Mouse (Mus musculus) adipocyte (in vitro differentiated cells): ENCODE data around the gene Srxn1.

ENCODE experiments used
- DNase-seq: peaks from one replicate; pipeline ENCODE4 v3.0.0-alpha.2; 2016; ENCODE audit warnings: low spot score

Srxn1 gene

DNA sequence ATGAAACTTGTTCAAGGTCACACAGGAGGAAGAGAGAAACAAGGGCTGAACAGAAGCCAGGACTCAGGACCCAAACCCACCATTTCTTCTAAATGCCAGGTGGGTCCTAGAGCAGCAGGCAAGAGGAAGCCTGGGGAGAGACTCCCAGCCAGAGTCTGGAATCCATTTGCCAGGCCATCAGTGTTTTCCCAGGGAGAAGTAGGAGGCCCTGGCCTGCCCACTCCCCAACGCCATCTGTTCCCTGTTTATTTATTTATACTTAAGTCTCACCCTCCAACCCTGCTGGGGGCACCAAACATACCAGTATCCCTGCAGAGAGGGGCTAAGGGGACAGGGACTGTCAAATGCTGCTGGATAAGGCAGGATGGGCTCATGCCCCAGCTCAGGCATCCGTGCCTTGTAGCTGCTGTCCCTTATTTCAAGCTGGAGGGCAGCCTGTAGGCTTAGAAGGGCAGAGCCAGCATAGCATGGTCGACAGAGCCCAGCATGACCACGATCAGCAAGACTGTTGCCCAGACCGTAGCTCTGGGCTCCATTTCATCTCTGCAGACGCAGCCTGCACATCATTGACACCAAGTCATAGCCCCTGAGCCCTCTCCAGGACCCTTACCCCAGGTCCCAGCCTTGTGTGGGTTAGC is 14.0 kb downstream of the Srxn1 start:
- DNase-seq: no peak

DNA sequence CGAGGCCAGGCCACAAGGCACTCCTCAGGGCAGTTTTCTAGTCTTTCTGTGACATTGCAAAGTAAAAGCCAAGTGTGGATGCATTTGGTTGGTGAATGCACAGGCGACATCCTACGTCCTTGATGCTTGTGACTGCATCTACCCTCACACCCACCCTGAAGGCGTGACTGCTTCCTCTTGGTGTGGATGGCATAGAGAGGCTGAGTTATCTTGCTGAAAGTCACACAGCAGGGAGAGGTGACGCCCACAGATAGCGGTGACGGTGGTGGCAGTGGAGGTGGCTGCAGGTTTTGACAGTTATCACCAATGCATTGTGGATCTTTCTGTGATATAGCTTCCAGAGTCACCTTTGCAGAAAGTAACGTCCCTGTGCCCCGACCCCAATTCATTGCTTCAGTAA is 17.6 kb downstream of the Srxn1 start:
- no peak for DNase-seq

DNA sequence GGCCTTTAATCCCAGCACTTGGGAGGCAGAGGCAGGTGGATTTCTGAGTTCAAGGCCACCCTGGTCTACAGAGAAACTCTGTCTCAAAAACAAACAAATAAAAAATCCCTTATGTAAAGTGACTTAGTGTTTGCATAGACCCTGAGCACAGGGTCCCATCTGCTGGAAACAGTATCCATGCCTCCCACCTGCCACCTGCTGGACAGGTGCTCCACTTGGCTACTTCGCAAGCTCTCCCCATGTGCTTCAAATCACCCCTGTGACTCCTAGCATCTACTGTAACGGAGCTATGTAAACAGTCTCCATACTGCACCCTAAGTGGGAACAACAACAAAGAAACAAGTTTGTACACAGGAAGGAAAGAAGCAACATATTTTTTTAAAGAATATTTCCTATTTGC is 23.3 kb downstream of the Srxn1 start:
- no peak for DNase-seq

DNA sequence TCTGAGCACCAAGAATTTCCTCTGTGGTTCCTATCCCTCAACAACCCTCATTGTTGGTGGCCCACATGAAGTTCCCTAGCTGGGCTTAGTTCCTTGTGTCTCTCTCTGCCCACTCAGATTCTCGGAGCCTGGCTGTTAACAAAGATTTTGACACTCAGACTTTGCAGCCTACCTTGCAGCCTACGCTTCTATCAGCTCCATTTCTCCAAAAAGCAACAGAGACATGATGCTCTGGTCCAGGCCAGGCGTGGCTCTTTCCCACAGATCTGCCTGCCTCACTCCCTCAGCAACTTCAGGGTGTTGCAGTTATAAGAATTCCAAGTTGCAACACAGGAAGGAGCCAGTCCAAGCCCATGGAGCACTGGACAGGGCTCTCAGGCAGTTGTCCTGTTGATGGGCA is 24.5 kb downstream of the Srxn1 start:
- no peak for DNase-seq

DNA sequence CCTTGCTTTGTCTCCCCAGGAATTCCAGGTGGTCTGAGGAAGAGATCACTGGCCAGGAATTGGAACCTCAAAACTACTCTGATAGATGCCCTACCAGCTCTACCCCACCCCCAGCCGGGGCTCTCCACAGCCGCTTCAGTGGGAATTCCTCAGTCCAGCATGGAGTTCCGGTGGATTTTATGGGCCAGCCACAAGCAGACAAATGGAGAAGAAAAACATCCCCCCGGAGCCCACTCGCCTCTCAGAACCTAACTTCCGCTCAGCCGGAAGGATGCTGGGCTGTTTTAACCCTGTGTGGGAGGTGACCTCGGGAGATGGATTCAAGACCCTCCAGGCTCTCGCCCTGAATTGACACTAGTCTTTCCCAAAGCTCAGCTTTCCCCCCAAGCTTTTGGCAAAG is 26.7 kb downstream of the Srxn1 start:
- no peak for DNase-seq

DNA sequence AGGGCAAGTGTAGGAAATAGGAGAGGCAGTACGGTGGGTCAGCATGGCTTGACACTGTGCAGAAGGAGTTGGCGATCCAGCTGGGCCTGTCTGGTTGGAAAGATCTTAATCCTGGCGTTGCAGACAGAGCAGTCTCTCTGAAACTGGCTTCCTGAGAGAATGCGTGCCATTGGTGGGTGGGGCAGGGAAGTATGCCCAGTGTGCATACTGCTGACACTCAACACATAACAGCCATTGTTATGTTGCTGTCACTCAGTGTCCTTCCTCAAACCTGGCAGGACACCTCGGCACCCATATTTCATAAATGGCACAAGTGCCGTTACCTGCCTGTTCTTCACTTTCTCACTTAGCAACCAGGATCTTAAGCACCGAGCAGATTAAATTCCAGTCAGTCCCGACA is 27.4 kb downstream of the Srxn1 start:
- no peak for DNase-seq

DNA sequence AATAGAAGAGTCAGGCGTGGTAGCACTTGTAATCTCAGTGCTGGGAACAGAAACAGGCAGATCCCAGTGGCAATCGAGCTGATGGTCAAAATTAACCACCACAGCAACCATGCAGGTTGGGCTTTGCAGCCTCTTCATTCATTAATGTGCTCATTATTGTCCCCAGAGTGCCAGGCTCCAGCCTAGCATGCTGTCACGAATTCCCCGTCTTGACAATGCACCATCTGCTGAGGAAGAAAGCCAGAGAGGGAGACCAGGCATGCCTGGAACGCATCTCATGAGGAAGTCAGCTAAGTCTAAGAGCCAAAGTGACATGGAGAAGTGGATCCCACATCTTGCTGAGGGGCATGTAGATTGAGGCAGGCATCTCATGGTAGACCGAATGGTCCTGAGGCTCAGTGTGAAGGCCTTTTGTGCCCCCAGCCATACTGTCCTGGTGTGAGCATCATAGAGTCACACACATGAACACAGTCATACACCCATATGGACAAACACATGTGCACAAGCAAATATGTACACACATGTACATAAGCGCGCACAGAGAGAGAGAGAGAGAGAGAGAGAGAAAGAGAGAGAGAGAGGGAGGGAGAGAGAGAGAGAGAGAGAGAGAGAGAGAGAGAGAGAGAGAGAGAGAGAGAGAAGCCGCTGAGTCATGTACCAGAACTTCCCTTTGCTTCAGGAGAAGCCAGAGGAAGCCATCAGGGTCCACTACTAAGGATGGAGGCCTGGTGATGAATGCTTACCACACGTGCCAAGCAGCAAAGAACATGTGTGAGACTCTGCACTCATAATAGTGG is 34.1 kb downstream of the Srxn1 start:
- no peak for DNase-seq

DNA sequence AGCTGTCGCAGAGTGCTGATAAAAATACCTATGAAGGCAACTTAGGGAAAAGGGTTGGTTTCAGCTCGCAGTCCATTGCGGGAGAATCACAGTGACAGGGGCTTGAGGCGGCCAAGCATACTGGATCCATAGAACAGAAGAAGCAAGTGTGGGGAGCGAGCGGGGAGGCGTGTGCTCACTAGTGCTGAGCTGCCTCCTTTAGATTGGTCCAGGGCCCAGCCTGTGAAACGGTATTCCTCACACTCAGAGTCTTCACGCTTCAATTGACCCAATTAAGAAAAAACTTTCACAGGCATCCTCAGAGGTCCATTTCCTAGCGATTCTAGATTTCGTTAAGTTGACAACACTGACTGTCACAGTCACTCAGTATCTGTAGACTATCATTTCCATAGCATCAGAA is 35.6 kb downstream of the Srxn1 start:
- DNase-seq: no peak

DNA sequence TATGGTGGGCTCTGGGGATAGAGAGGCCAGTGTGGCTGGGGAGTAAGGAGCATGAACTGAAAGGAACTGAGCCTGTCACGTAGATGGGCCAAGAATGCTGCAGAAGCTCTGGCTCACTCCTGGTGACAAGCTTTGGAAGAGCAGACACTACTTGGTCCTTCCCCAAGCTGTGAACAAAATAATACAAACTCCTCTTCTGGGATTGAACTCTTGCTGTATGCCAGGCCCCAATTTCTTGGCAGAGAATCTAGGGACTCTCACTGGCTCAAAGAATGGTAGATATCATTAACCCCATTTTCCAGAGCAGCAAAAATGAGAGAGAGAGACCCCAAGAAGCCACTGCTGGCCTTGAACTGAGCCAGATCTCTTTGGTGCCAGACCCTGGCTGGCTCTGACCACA is 36.2 kb downstream of the Srxn1 start:
- peak; percentile 36 for DNase-seq

DNA sequence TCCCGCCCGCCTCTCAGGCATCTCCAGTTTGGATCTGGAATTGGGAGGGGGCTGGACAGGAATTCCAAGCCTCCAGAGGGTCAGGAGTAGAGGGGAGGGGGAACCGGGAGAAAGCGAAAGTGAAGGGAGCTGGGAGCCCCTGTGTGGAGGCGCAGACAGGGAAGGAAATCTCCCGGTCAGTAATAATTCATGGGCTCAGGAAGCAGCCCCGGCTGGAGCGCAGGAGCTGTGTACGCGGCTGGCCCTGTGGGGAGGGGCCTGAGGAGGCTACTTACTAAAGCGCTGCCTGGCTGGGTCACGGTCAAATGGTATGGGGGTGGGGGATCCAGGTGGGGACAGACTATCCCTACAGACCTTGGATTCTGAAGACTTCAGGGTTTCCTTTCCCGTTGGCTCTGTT is 36.7 kb downstream of the Srxn1 start:
- DNase-seq: no peak

DNA sequence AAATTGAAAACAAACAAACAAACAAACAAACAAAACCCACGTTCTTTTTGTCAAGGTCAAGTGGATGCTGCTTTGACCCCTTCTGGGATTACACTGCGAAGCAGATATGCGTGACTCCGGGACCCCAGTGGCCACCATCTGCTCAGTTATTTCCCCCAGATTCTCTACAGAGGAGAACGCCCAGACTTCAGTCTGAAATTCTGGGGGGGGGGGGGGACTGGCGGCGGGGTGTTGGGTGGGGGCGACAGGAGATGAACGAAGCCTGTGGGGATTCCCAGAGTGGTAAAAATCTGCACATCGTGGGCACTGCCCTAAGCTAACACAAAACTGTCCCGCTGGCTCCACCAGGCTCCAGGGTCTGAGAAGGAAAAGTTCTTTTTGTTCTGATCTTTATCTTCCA is 37.3 kb downstream of the Srxn1 start:
- no peak for DNase-seq

DNA sequence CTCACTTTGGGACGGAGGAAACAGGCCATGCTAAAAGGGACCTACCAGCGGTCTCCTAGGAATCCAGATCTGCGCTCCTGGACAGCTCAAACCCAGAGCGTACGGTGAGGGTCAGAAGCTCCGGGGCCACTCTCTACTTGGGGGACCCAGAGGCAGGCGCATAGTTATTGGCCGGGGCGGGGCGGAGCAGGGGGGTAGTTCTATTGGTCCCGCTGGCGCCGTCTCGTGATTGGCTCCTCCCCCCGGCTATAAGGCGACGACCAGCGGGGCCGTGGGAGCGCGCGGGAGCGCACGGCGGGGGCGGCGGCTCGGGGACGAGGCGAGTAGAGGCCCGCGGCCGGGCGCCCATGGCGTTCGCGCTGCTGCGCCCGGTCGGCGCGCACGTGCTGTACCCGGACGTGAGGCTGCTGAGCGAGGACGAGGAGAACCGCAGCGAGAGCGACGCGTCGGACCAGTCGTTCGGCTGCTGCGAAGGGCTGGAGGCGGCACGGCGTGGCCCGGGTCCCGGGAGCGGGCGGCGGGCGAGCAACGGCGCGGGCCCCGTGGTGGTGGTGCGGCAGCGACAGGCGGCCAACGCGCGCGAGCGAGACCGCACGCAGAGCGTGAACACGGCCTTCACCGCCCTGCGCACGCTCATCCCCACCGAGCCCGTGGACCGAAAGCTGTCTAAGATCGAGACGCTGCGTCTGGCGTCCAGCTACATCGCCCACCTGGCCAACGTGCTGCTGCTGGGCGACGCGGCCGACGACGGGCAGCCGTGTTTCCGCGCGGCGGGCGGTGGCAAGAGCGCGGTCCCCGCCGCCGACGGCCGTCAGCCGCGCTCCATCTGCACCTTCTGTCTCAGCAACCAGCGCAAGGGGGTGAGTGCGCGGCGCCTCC is 38.2 kb downstream of the Srxn1 start, which contains the start of gene Tcf15:
Tcf15 (plus strand) TSS at position 283 of the 879 bp plus-strand sequence.
- DNase-seq: no peak

DNA sequence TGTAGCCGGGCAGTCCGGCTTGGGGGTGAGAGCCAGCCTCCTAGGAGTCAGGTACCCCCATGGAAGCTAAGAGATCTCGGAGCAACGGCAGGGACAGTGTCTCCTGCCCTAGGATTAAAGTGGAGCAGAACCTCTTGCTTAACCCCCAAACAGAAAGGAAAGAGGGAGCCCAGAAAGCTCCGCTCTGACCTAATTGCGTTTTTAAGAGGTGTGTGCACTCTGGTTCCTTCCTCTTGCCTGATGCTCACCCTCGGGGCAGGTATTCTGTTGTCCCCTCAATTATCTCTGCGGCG is 38.8 kb downstream of the Srxn1 start:
- no peak for DNase-seq

DNA sequence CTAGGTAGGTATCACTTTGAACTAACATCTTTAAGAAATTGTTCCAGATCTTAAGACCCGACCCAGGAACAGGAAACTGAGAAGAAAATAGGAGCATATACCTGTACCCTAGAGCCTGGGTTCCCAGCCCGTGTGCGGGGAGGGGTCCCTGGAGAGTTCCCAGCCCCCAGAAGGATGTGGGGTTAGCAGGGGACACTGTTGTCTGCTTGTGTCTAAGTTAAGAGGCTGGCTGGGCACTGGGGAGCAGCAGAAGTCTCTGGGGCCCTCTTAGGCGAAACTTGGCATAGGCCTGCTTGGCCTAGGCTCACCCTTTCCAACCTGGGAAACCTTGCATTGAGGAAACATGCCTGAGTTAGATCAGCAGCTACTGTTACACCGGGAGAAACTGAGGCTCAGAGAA is 39.2 kb downstream of the Srxn1 start:
- DNase-seq: no peak

DNA sequence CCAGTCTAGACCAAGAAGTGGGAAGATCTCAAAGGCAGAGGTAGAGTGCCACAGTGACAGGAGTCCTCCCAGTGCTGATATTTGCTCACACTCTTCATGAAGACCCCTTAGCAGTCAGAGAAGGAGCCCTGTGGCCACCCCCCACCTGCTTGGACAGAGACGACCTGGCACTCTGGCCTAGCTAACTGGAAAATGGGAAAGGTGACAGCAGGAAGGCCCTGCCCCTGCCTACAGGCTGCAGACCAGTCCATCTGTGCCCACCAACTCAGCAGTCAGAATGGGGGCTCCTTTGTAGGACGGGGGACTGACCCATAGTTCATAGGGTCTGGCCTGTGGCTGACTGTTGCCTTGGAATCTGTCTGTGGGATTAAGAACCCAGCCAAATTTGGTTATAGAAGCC is 40.4 kb downstream of the Srxn1 start:
- no peak for DNase-seq

DNA sequence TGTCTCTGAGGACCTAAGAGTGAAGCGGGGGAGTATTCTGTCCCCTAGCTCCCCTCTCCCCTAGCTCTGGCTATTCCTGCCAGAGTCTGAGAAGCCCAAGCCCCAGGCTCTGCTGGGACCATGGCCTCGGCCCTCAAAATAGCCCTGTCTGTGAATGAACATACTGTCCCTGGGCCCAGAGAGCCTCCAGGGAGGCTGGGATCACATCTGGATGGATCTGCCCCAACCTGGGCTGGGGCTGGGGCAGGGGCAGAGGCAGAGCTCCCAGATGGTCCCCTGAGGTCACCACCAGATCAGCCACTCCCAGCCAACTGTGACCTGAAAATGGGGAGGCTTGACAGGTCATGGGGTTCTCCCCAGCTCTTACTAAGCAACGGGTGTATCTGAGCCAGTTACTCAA is 41.8 kb downstream of the Srxn1 start:
- peak; percentile 51 for DNase-seq

DNA sequence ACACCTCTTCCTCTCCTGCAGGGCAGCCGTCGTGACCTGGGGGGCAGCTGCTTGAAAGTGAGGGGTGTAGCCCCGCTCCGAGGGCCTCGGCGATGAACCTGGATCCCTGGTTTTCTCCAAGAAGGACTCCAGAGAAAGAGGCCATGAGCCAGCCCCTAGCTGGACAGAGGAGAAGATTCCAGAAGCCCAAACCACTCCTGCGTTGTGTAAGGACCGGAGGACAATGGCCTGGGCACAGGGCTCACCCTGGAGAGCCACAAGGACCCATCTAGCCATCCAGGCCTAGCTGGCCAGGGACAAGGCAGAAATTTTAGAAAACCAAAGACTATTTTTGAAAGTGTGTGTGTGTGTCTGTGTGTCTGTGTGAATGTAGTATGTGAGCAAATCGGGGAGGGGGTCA is 43.4 kb downstream of the Srxn1 start:
- no peak for DNase-seq

DNA sequence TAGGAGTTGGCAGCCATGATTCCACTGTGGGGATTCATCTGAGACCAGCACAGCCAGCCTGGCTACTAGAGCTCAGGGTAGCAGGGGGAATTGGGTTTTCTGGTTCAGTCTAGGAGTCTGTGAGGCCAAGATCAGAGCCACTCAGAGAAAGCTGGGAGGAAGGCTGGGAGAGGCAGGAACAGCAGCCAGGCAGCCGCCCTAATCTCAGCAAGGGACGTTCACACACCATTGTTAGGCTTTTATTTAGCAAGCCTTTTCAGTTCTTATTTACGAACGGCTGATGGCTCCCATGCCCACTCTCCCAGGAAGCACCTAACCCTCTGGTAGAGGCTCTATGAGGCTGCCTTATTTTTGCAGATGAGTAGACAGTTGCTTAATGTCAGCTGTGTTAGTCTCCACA is 44.6 kb downstream of the Srxn1 start:
- no peak for DNase-seq

DNA sequence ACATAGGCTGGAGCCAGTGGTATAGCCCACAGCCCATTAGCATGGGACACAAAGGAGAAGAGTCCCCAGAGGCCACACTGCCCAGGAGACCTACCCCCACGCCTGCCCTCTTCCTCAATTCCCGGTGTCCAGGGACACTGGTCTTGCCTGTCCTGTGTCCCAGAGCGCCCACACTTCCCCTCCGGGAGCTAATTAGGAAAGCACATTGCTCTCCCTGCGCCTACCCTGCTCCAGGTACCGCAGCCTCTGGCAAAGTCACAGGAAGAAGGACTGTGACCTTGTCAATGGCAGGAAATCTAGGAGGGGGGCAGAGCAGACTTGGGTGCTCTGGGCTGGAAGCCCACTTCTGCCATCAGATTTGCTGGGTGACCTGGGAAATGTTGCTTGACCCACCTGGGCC is 45.1 kb downstream of the Srxn1 start:
- no peak for DNase-seq

DNA sequence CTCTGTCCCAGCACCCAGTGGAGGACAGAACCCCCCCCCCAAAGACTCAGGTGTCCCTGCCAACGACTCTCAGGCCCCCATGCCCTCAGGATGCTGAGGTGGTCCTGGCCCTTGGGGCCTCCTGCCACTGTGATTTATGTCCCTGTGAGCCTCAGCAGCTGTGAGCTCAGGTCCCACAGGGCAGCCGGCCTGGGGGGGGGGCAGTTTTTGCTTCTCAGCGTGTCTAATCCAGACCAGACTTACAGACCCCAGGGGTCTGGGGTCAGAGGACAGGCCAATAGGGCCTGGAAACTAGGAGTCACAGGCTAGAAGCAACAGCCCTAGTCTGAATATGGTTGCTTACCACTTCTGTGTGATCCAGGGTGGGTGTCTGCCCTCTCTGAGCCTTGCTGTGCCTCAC is 48.0 kb downstream of the Srxn1 start:
- no peak for DNase-seq

DNA sequence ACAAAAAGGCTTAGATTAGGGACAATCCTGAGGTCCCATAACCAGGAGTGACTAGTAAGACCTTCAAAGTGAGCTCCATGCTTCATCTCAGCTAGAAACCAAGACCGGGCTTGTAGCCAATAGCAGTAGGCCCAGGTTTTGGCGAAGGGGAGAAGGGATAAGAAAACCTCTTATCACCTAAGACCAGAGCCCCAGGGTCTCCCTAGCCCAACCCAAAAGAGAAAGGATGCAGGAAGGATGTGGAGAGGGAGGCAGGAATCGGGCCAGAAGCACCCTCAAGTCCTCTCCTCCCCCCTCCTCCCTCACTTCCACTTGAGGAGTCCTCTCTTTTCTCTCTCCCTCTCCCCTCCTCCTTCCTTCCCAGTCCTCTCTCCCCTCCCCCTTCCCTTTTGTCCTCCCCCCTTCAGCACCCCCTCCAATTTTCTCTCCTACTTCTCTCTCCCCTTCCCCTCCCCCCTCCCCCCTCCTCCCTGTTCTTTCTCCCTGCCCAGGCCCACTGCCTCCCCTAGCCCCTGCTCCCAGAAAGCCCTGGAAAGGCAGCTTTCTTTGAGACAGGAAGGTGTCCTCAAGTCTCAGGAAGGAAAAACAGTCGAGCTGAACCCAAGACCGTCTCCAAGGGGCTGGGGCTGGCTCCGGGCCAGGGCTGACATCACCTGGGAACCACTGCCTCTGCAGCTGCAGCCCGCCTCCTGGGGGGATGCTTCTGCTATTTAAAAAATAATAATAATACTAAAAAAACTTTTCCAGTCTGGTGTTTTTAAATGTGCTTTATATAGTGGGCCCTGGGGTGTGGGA is 50.3 kb downstream of the Srxn1 start:
- DNase-seq: no peak

DNA sequence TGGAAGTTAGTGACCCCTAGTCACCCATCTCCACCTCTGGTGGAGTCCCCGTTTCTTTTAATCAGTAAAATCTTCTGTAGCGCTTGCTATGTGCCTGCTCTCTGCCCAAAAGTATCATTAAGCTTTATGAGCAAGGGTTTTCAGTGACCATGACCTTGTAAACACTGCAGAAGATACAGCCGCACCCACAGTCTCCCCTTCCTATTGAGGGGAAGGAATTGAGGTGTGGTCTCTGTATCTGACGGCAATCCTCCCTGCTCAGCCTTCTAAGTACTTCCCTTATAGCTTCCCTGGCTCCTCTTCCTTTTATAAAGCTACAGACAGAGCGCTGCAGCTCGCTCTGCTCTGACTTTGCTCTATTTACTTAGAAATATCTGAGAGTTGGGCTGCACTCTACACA is 51.2 kb downstream of the Srxn1 start:
- DNase-seq: no peak
